In genomic region chrX:22898048-22898697, GRCm38 (mm10) we compare ENCODE assay signal across 15 mouse cellular contexts.
DNase-seq lines count a peak whose midpoint lies in the region; ATAC-seq lines count a peak whose summit lies in the region.
"Had no signal": no experiment of that assay in that cellular context is flagged by ENCODE, and none has a peak within 500 bp of the region (broad histone marks: within the 10 kb centered on the region; RNA-seq: fewer than 3 reads in every experiment).

No protein-coding gene starts in this region.

- no peak overlapping the region for H3K4me2 ChIP-seq in midbrain, embryonic 12.5 days (replicated peaks)
- no peak overlapping the region for H3K4me2 ChIP-seq in forebrain, embryonic 16.5 days (ENCODE audit: low read length)
- no peak overlapping the region for H3K4me2 ChIP-seq in neural tube, embryonic 13.5 days
- H3K4me2 ChIP-seq: heart, embryonic 12.5 days; intestine, embryonic 15.5 days; liver, embryonic 11.5 days had no signal

- no peaks in the 10 kb centered on the region for H3K4me1 ChIP-seq in midbrain, embryonic 12.5 days
- no peaks in the 10 kb centered on the region for H3K4me1 ChIP-seq in midbrain, embryonic 10.5 days
- H3K4me1 ChIP-seq in forebrain, embryonic 10.5 days: peaks cover 3% of the 10 kb centered on the region; the same call in 1 of the 2 replicates
- H3K4me1 ChIP-seq in forebrain, embryonic 16.5 days (replicated peaks; ENCODE audit: control insufficient read depth, insufficient read depth, low read length): no peaks in the 10 kb centered on the region
- no peaks in the 10 kb centered on the region for H3K4me1 ChIP-seq in neural tube, embryonic 13.5 days (replicated peaks)
- H3K4me1 ChIP-seq: heart, embryonic 12.5 days; intestine, embryonic 15.5 days had no signal

- H3K27ac ChIP-seq in midbrain, embryonic 12.5 days (replicated peaks): no peak overlapping the region
- no peak overlapping the region for H3K27ac ChIP-seq in midbrain, embryonic 10.5 days (replicated peaks)
- H3K27ac ChIP-seq in forebrain, embryonic 10.5 days: 0 out of 2 replicates have a peak overlapping the region, but pooled peaks have one; percentile 30
- H3K27ac ChIP-seq in forebrain, embryonic 16.5 days (ENCODE audit: low read length): no peak overlapping the region
- no peak overlapping the region for H3K27ac ChIP-seq in neural tube, embryonic 13.5 days (replicated peaks)
- H3K27ac ChIP-seq: intestine, embryonic 15.5 days had no signal

- no peaks in the 10 kb centered on the region for H3K9me3 ChIP-seq in midbrain, embryonic 12.5 days
- H3K9me3 ChIP-seq in midbrain, embryonic 10.5 days (replicated peaks): no peaks in the 10 kb centered on the region
- H3K9me3 ChIP-seq in forebrain, embryonic 10.5 days: no peaks in the 10 kb centered on the region
- H3K9me3 ChIP-seq in forebrain, embryonic 16.5 days (ENCODE audit: control insufficient read depth, low read length): no peaks in the 10 kb centered on the region
- H3K9me3 ChIP-seq in neural tube, embryonic 13.5 days: no peaks in the 10 kb centered on the region
- H3K9me3 ChIP-seq: heart, embryonic 12.5 days; intestine, embryonic 15.5 days had no signal

- peak; percentile 89 for ATAC-seq in midbrain, embryonic 12.5 days (ENCODE audit: low FRiP score, low read depth)
- peak; percentile 95 for ATAC-seq in forebrain, embryonic 16.5 days
- peak; percentile 43; the same call in 1 of the 2 replicates for ATAC-seq in neural tube, embryonic 13.5 days (ENCODE audit: low read depth)
- ATAC-seq: intestine, embryonic 15.5 days had no signal

- H3K4me3 ChIP-seq in midbrain, embryonic 12.5 days: no peak overlapping the region
- H3K4me3 ChIP-seq in midbrain, embryonic 10.5 days: no peak overlapping the region
- no peak overlapping the region for H3K4me3 ChIP-seq in forebrain, embryonic 10.5 days
- H3K4me3 ChIP-seq in forebrain, embryonic 16.5 days (replicated peaks; ENCODE audit: low read length): no peak overlapping the region
- H3K4me3 ChIP-seq in neural tube, embryonic 13.5 days: no peak overlapping the region
- H3K4me3 ChIP-seq: erythroblast, embryonic 14.5 days; heart, embryonic 12.5 days; intestine, embryonic 15.5 days had no signal

- WGBS in midbrain, embryonic 12.5 days: 42% methylated on average over 7 of the region's 7 CpGs
- WGBS in midbrain, embryonic 10.5 days: 57% methylated on average over 7 of the region's 7 CpGs
- 52% methylated on average over 7 of the region's 7 CpGs for WGBS in forebrain, embryonic 10.5 days
- WGBS in forebrain, embryonic 16.5 days: 24% methylated on average over 7 of the region's 7 CpGs
- 34% methylated on average over 7 of the region's 7 CpGs for WGBS in neural tube, embryonic 13.5 days

- no peak for DNase-seq in midbrain, embryonic 10.5 days (ENCODE audit: low spot score)
- no peak for DNase-seq in forebrain, embryonic 10.5 days (ENCODE audit: extremely low spot score, low spot score)
- DNase-seq in ovary, postnatal 36 days (ENCODE audit: low spot score): no peak
- no peak for DNase-seq in ovary, postnatal 10 days (ENCODE audit: low spot score)
- DNase-seq: adrenal gland, postnatal 25 days; cerebellum, adult 9-11 months; lung, adult 2 months; lung, postnatal 4 days had no signal

- no peaks in the 10 kb centered on the region for H3K27me3 ChIP-seq in midbrain, embryonic 12.5 days
- no peaks in the 10 kb centered on the region for H3K27me3 ChIP-seq in midbrain, embryonic 10.5 days (ENCODE audit: low read depth, poor library complexity, severe bottlenecking)
- no peaks in the 10 kb centered on the region for H3K27me3 ChIP-seq in forebrain, embryonic 10.5 days (ENCODE audit: poor library complexity, severe bottlenecking)
- H3K27me3 ChIP-seq in forebrain, embryonic 16.5 days (replicated peaks; ENCODE audit: control insufficient read depth, insufficient read depth, low read length): no peaks in the 10 kb centered on the region
- no peaks in the 10 kb centered on the region for H3K27me3 ChIP-seq in neural tube, embryonic 13.5 days
- H3K27me3 ChIP-seq: heart, embryonic 12.5 days; intestine, embryonic 15.5 days had no signal

- no peak overlapping the region for H3K9ac ChIP-seq in midbrain, embryonic 12.5 days (replicated peaks)
- H3K9ac ChIP-seq in forebrain, embryonic 16.5 days (replicated peaks; ENCODE audit: low read depth, low read length): no peak overlapping the region
- no peak overlapping the region for H3K9ac ChIP-seq in neural tube, embryonic 13.5 days
- H3K9ac ChIP-seq: heart, embryonic 12.5 days; intestine, embryonic 15.5 days had no signal

- H3K36me3 ChIP-seq in midbrain, embryonic 12.5 days: no peaks in the 10 kb centered on the region
- no peaks in the 10 kb centered on the region for H3K36me3 ChIP-seq in midbrain, embryonic 10.5 days
- no peaks in the 10 kb centered on the region for H3K36me3 ChIP-seq in forebrain, embryonic 10.5 days (replicated peaks)
- H3K36me3 ChIP-seq in forebrain, embryonic 16.5 days (ENCODE audit: control insufficient read depth, insufficient read depth): no peaks in the 10 kb centered on the region
- H3K36me3 ChIP-seq in neural tube, embryonic 13.5 days: no peaks in the 10 kb centered on the region
- H3K36me3 ChIP-seq: heart, embryonic 12.5 days; intestine, embryonic 15.5 days had no signal

Comparison
In these comparisons a context has a peak if more than half of its experiments do, and no peak if none do; other contexts are left out.
1. ATAC-seq: peak in every context shown above with its lines; median percentile 95 in forebrain, embryonic 16.5 days; 89 in midbrain, embryonic 12.5 days; 43 in neural tube, embryonic 13.5 days.